Mouse (Mus musculus) spleen, postnatal 4 days (tissue): ENCODE data around the gene Plekhs1.
"Not testable (repeated sequence)": the region's sequence is repeated elsewhere in the genome, so short reads cannot be mapped to it uniquely, and the experiment has no call there.

Experiments
- DNase-seq, 2 experiments: peaks; one replicate each; pipeline ENCODE4 v3.0.0; 2022; ENCODE audit warnings: low spot score in 2 of 2

Plekhs1 gene

GRCm38 (mm10) chr19:56457569-56457968, 3.9 kb upstream of the Plekhs1 start:
- no peak for DNase-seq

GRCm38 (mm10) chr19:56459154-56460050, 2.0 kb upstream of the Plekhs1 start:
- no peak for DNase-seq

- DNase-seq: no peak
These were observed 1.2 kb upstream of the Plekhs1 start for GRCm38 (mm10) chr19:56460241-56460640.

GRCm38 (mm10) chr19:56462786-56463185, 1.3 kb downstream of the Plekhs1 start:
- DNase-seq: no peak

GRCm38 (mm10) chr19:56466486-56466885, 5.0 kb downstream of the Plekhs1 start:
- DNase-seq: no peak

- no peak for DNase-seq
These were observed 9.0 kb downstream of the Plekhs1 start for GRCm38 (mm10) chr19:56470286-56471020.

GRCm38 (mm10) chr19:56471934-56472333, 10.5 kb downstream of the Plekhs1 start:
- no peak for DNase-seq

GRCm38 (mm10) chr19:56474869-56475550, 13.6 kb downstream of the Plekhs1 start:
- DNase-seq: peak; percentile 69 to 81

GRCm38 (mm10) chr19:56476546-56476945, 15.1 kb downstream of the Plekhs1 start:
- no peak for DNase-seq

- DNase-seq: no peak
These were observed 15.8 kb downstream of the Plekhs1 start for GRCm38 (mm10) chr19:56477253-56477652.

- DNase-seq: no peak
These were observed 16.4 kb downstream of the Plekhs1 start for GRCm38 (mm10) chr19:56477832-56478231.

- DNase-seq: no peak
These were observed 23.4 kb downstream of the Plekhs1 start for GRCm38 (mm10) chr19:56484630-56485375.

- DNase-seq: no peak
These were observed 24.2 kb downstream of the Plekhs1 start for GRCm38 (mm10) chr19:56485376-56486271.

GRCm38 (mm10) chr19:56486926-56487325, 25.5 kb downstream of the Plekhs1 start:
- DNase-seq: no peak

GRCm38 (mm10) chr19:56487339-56487738, 25.9 kb downstream of the Plekhs1 start:
- no peak for DNase-seq

- DNase-seq: no peak
These were observed 28.2 kb downstream of the Plekhs1 start for GRCm38 (mm10) chr19:56489601-56490000.

- not testable (repeated sequence) for DNase-seq
These were observed 32.7 kb downstream of the Plekhs1 start for GRCm38 (mm10) chr19:56494157-56494556.

- DNase-seq: not testable (repeated sequence)
These were observed 41.6 kb downstream of the Plekhs1 start for GRCm38 (mm10) chr19:56503069-56503468.

- DNase-seq: not testable (repeated sequence)
These were observed 42.1 kb downstream of the Plekhs1 start for GRCm38 (mm10) chr19:56503525-56503924.

GRCm38 (mm10) chr19:56511207-56511606, 49.8 kb downstream of the Plekhs1 start:
- DNase-seq: not testable (repeated sequence)
